Mouse (Mus musculus) stomach, embryonic 16.5 days (tissue): ENCODE data around the gene Gabra2. TPM values are rescaled to one million over a fixed set of nuclear protein-coding genes. Genes with fewer than 3 reads are reported as not detected.

Source experiments
- ATAC-seq: fragments of 200-750 bp; cut with Nextera tagmentation; 2 replicates; pipeline ENCODE4 v1.8.0; 2017; ENCODE audit warnings: moderate number of reproducible peaks, moderate TSS enrichment; ENCODE audit not compliant: insufficient read depth, low FRiP score
- H3K27ac ChIP-seq: fragments of 300-500 bp; sonication (generic); 2 replicates; pipeline ENCODE4 v1.5.1; 2014; ENCODE audit warnings: low read length
- H3K27me3 ChIP-seq: fragments of 300-500 bp; sonication (generic); 2 replicates; pipeline ENCODE4 v1.6.1; 2014; ENCODE audit warnings: low read length, control low read depth, mixed read lengths; ENCODE audit not compliant: control insufficient read depth, insufficient read depth
- H3K36me3 ChIP-seq: fragments of 300-500 bp; sonication (generic); 2 replicates; pipeline ENCODE4 v1.6.1; 2014; ENCODE audit warnings: low read length; ENCODE audit not compliant: control insufficient read depth, insufficient read depth
- H3K4me1 ChIP-seq: fragments of 300-500 bp; sonication (generic); 2 replicates; pipeline ENCODE4 v1.6.1; 2014; ENCODE audit warnings: low read length, control low read depth, mixed read lengths; ENCODE audit not compliant: control insufficient read depth, insufficient read depth
- H3K4me2 ChIP-seq: fragments of 300-500 bp; sonication (generic); 2 replicates; pipeline ENCODE4 v1.6.1; 2014; ENCODE audit warnings: low read depth, low read length, mixed read lengths
- H3K4me3 ChIP-seq: fragments of 300-500 bp; sonication (generic); replicated peaks from 2 replicates; pipeline ENCODE4 v1.5.1; 2014; ENCODE audit warnings: mild to moderate bottlenecking, low read length
- H3K9ac ChIP-seq: fragments of 300-500 bp; sonication (generic); 2 replicates; pipeline ENCODE4 v1.6.1; 2014; ENCODE audit warnings: low read length
- H3K9me3 ChIP-seq: fragments of 300-500 bp; sonication (generic); replicated peaks from 2 replicates; pipeline ENCODE4 v1.6.1; 2016; ENCODE audit warnings: low read length, control low read depth; ENCODE audit not compliant: control insufficient read depth
- WGBS: fragments of 180-500 bp; shearing (Covaris S2); extraction: QIAGEN DNeasy Blood & Tissue Kit; methylation state at CpG from one replicate; pipeline ENCODE4 v1.1.7; 2014; 5-methylcytosine and 5-hydroxymethylcytosine counted together
- polyA plus RNA-seq: library from polyadenylated mRNA; unstranded; fragments of >200 nt; fragmentation: Nextera tagmentation; extraction: Ambion mirVana; gene quantifications from 2 replicates; pipeline ENCODE4 v1.2.1, GENCODE M21; 2015

Gabra2 gene
- polyA plus RNA-seq, 1 experiment from 2014 or later: 1.5 TPM

- Histone ChIP-seq H3K9me3 (no peaks in the 10 kb centered on the region), H3K4me2 (no peak overlapping the region), H3K27ac (no peak overlapping the region), H3K36me3 (no peaks in the 10 kb centered on the region), H3K9ac (no peak overlapping the region), H3K27me3 (no peaks in the 10 kb centered on the region), H3K4me1 (no peaks in the 10 kb centered on the region), H3K4me3 (no peak overlapping the region)
- no peak for ATAC-seq
- WGBS: 76% methylated on average over 13 of the region's 13 CpGs
Observed at GRCm38 (mm10) chr5:70995617-70996325, 99.9 kb downstream of the Gabra2 start.

GRCm38 (mm10) chr5:70993281-70993680 lies 102.4 kb downstream of the Gabra2 start:
- 53% methylated on average over 2 of the region's 2 CpGs for WGBS
- no peak for ATAC-seq
- H3K9ac ChIP-seq: no peak overlapping the region

GRCm38 (mm10) chr5:70990891-70991290 lies 104.8 kb downstream of the Gabra2 start:
- H3K27ac ChIP-seq: no peak overlapping the region
- H3K4me1 ChIP-seq: no peaks in the 10 kb centered on the region
- H3K4me3 ChIP-seq: no peak overlapping the region
- H3K4me2 ChIP-seq: no peak overlapping the region
- no peaks in the 10 kb centered on the region for H3K36me3 ChIP-seq
- no peaks in the 10 kb centered on the region for H3K27me3 ChIP-seq
- H3K9ac ChIP-seq: no peak overlapping the region
- no peaks in the 10 kb centered on the region for H3K9me3 ChIP-seq
- WGBS: 86% methylated on average over 3 of the region's 3 CpGs
- ATAC-seq: no peak

More at GRCm38 (mm10) chr5:70993281-70993680, 102.4 kb downstream of the Gabra2 start:
- Histone ChIP-seq H3K9me3 (no peaks in the 10 kb centered on the region), H3K27ac (no peak overlapping the region), H3K27me3 (no peaks in the 10 kb centered on the region), H3K4me3 (no peak overlapping the region), H3K36me3 (no peaks in the 10 kb centered on the region), H3K4me1 (no peaks in the 10 kb centered on the region), H3K4me2 (no peak overlapping the region)
